Mouse (Mus musculus) heart, adult 2 months (tissue): ENCODE data around the gene Ift27. TPM values are rescaled to one million over a fixed set of nuclear protein-coding genes. Genes with fewer than 3 reads are reported as not detected.
A peak's percentile ranks its signal among the peaks of the same experiment; 100 is the strongest.

ENCODE experiments used
- DNase-seq, 2 experiments: peaks; one replicate each; pipeline ENCODE4 v3.0.0; 2021
- H3K27ac ChIP-seq: fragments of 200-600 bp; 2 replicates; pipeline ENCODE4 v1.8.1; 2022
- H3K27me3 ChIP-seq: fragments of 200-500 bp; 2 replicates; pipeline ENCODE4 v1.6.1; 2012; ENCODE audit warnings: mild to moderate bottlenecking, low read length, inconsistent platforms, mixed read lengths; ENCODE audit not compliant: control insufficient read depth, insufficient read depth
- H3K36me3 ChIP-seq: fragments of 200-500 bp; 2 replicates; pipeline ENCODE4 v1.6.1; 2012; ENCODE audit warnings: low read length, inconsistent platforms; ENCODE audit not compliant: control insufficient read depth, insufficient read depth
- H3K4me1 ChIP-seq: fragments of 200-500 bp; 2 replicates; pipeline ENCODE4 v1.6.1; 2011; ENCODE audit warnings: low read length; ENCODE audit not compliant: control insufficient read depth, insufficient read depth
- H3K4me3 ChIP-seq: fragments of 200-600 bp; 2 replicates; pipeline ENCODE4 v1.8.1; 2022
- H3K79me2 ChIP-seq: fragments of 200-500 bp; replicated peaks from 2 replicates; pipeline ENCODE4 v1.6.1; 2012; ENCODE audit warnings: mild to moderate bottlenecking, inconsistent platforms, low read length, moderate library complexity, mixed read lengths; ENCODE audit not compliant: control insufficient read depth, insufficient read depth
- H3K9ac ChIP-seq: fragments of 200-500 bp; 2 replicates; pipeline ENCODE4 v1.6.1; 2012; ENCODE audit warnings: low read depth, mild to moderate bottlenecking, control low read depth, inconsistent platforms, low read length, mixed read lengths
- CTCF ChIP-seq: fragments of 200-600 bp; IDR thresholded peaks from 2 replicates; pipeline ENCODE4 v1.8.1; 2022; ENCODE audit warnings: antibody characterized with exemption, mild to moderate bottlenecking, moderate library complexity
- EP300 ChIP-seq: fragments of 200-500 bp; IDR thresholded peaks from 2 replicates; pipeline ENCODE4 v1.6.1; 2011; ENCODE audit warnings: low read depth, low read length, control low read depth; ENCODE audit not compliant: insufficient read depth
- POLR2A ChIP-seq: fragments of 200-500 bp; IDR thresholded peaks from 2 replicates; pipeline ENCODE4 v1.6.1; 2011; ENCODE audit warnings: mild to moderate bottlenecking, low read depth, low read length, control low read depth; ENCODE audit not compliant: insufficient read depth
- WGBS: fragments of 180-500 bp; shearing (Covaris S2); methylation state at CpG from one replicate; pipeline ENCODE4 v1.1.7; 2018; 5-methylcytosine and 5-hydroxymethylcytosine counted together
- intact Hi-C: fragments of 180-260 bp; cut with DNase I; formaldehyde crosslinking; loops from one replicate; pipeline ENCODE4 v1.15.1; 2025
- polyA plus RNA-seq: library from polyadenylated mRNA; depleted of rRNA; stranded (reverse); fragments of >200 nt; gene quantifications from 2 replicates; pipeline ENCODE4 v1.2.3, GENCODE M21; 2012
- total RNA-seq, 2 experiments: library from RNA; stranded (reverse); gene quantifications; 2 replicates each; pipeline ENCODE4 v1.2.3; 2021

The Ift27 gene
- total and polyA plus RNA-seq, 3 experiments, result 9.3 to 22.6 (median 10.0) TPM

- no peak for DNase-seq
- TF ChIP-seq POLR2A, result no peak
- TF ChIP-seq EP300, result no peak
- no peak for TF ChIP-seq CTCF
- Histone ChIP-seq H3K27ac (no peak overlapping the region), H3K9ac (no peak overlapping the region), H3K4me1 (no peaks in the 10 kb centered on the region), H3K4me3 (no peak overlapping the region), H3K79me2 (no peaks in the 10 kb centered on the region), H3K36me3 (no peaks in the 10 kb centered on the region), H3K27me3 (no peaks in the 10 kb centered on the region)
- 60% methylated on average over 5 of the region's 5 CpGs for WGBS
- intact Hi-C loops, result no loop called here
These were observed 13.0 kb upstream of the Ift27 start for GRCm38 (mm10) chr15:78186906-78187305.

- intact Hi-C loops, result no loop called here
- 85% methylated on average over 4 of the region's 4 CpGs for WGBS
- Histone ChIP-seq H3K9ac (no peak overlapping the region), H3K79me2 (no peaks in the 10 kb centered on the region), H3K4me3 (no peak overlapping the region), H3K36me3 (no peaks in the 10 kb centered on the region), H3K27ac (no peak overlapping the region), H3K27me3 (no peaks in the 10 kb centered on the region), H3K4me1 (no peaks in the 10 kb centered on the region)
- DNase-seq, result no peak
- TF ChIP-seq POLR2A (no peak), CTCF (no peak), EP300 (no peak)
These were observed 11.7 kb upstream of the Ift27 start for GRCm38 (mm10) chr15:78185609-78186008.

GRCm38 (mm10) chr15:78184855-78185254, 10.9 kb upstream of the Ift27 start:
- Histone ChIP-seq H3K27ac (no peak overlapping the region), H3K27me3 (no peaks in the 10 kb centered on the region), H3K4me1 (no peaks in the 10 kb centered on the region), H3K4me3 (no peak overlapping the region), H3K36me3 (no peaks in the 10 kb centered on the region), H3K79me2 (no peaks in the 10 kb centered on the region), H3K9ac (no peak overlapping the region)
- 10% methylated on average over 10 of the region's 10 CpGs for WGBS
- peak in 1 of 2 experiments; percentile 27 for DNase-seq
- peak; percentile 45 for TF ChIP-seq CTCF
- TF ChIP-seq EP300, result no peak
- intact Hi-C loops, result no loop called here

- H3K27me3 ChIP-seq, result no peaks in the 10 kb centered on the region
- TF ChIP-seq CTCF (no peak), POLR2A (no peak), EP300 (no peak)
- 25% methylated on average over 8 of the region's 8 CpGs for WGBS
These were observed 7.9 kb upstream of the Ift27 start for GRCm38 (mm10) chr15:78181701-78182405.

GRCm38 (mm10) chr15:78179775-78180174, 5.9 kb upstream of the Ift27 start:
- intact Hi-C loops, result loop anchor here (2.0 to 5.0 kb wide), 4 partner anchors 58 to 338 kb away; no protein-coding TSS in a partner anchor
- Histone ChIP-seq H3K27ac (no peak overlapping the region), H3K27me3 (no peaks in the 10 kb centered on the region), H3K4me1 (peaks cover 2% of the 10 kb centered on the region), H3K9ac (no peak overlapping the region), H3K4me3 (no peak overlapping the region), H3K36me3 (no peaks in the 10 kb centered on the region), H3K79me2 (no peaks in the 10 kb centered on the region)
- 57% methylated on average over 3 of the region's 3 CpGs for WGBS
- no peak for TF ChIP-seq EP300
- TF ChIP-seq CTCF, result no peak
- TF ChIP-seq POLR2A, result no peak
- DNase-seq, result no peak

More at GRCm38 (mm10) chr15:78181701-78182405, 7.9 kb upstream of the Ift27 start:
- Histone ChIP-seq H3K9ac (no peak overlapping the region), H3K27ac (no peak overlapping the region), H3K36me3 (no peaks in the 10 kb centered on the region), H3K79me2 (no peaks in the 10 kb centered on the region), H3K4me3 (no peak overlapping the region), H3K4me1 (no peaks in the 10 kb centered on the region)
- DNase-seq, result no peak
- intact Hi-C loops, result no loop called here

- no peaks in the 10 kb centered on the region for H3K27me3 ChIP-seq
- no peaks in the 10 kb centered on the region for H3K79me2 ChIP-seq
- intact Hi-C loops, result loop anchor here (2.0 to 5.0 kb wide), 4 partner anchors 59 to 339 kb away; no protein-coding TSS in a partner anchor
- TF ChIP-seq CTCF (peak; percentile 96), EP300 (peak; percentile 28; the same call in 1 of the 2 replicates), POLR2A (no peak)
- 6% methylated on average over 9 of the region's 9 CpGs for WGBS
- H3K27ac ChIP-seq, result no peak overlapping the region
- no peak overlapping the region for H3K4me3 ChIP-seq
- no peak overlapping the region for H3K9ac ChIP-seq
- peak; percentile 71 to 85 for DNase-seq
- peaks cover 3% of the 10 kb centered on the region for H3K4me1 ChIP-seq
- H3K36me3 ChIP-seq, result no peaks in the 10 kb centered on the region
These were observed 4.5 kb upstream of the Ift27 start for GRCm38 (mm10) chr15:78178397-78178796.
